Mouse (Mus musculus) CD4-positive, CD25-positive, alpha-beta regulatory T cell, adult 4 months (primary cell): ENCODE measurements around the gene Acot7. TPM values are rescaled to one million over a fixed set of nuclear protein-coding genes. Genes with fewer than 3 reads are reported as not detected.

Experiments
- ATAC-seq: one replicate; pipeline ENCODE4 v1.8.0; 2017
- polyA plus RNA-seq, 2 experiments: library from polyadenylated mRNA; unstranded; fragments of 100-300 nt; shearing (Covaris generic); gene quantifications; one replicate each; pipeline ENCODE4 v1.2.1; 2017

Acot7 gene
- polyA plus RNA-seq, 2 experiments from 2014 or later: 108 to 145 TPM

DNA sequence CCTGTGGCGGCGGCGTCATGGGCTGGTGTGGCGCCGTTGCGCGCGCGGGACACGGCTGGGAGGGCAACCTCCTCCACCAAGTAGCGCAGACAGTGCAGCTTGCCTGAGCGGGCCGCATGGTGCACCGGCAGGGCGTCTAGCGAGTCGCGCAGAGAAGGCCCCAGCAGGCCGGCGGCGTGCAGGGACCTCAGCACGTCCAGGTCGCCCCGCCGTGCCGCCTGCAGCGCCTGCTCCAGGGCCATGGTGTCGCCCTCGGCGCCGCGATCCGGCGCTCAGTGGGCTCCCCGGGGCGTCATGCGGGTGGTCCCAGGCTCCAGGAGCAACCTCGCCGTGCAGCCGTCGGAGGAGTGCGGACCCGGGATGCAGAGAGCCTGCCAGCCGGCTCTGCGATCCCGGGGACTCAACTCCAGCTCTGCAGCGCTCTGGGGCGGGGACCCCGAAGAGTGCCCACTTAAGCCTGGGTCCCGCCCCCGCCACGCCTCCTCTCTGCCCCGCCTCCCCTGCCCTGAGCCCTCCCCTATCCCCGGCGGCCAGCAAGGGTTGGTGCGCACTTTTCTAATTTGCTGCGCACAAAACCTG, 25.9 kb upstream of the Acot7 start, which contains the start of gene Espn:
Gene Espn, minus strand, starts transcription at position 406 of the 579 bp plus-strand sequence.
- no peak for ATAC-seq

GRCm38 (mm10) chr4:152153771-152154177, 24.2 kb upstream of the Acot7 start:
- peak; percentile 94 for ATAC-seq

GRCm38 (mm10) chr4:152155019-152155418, 22.9 kb upstream of the Acot7 start:
- ATAC-seq: no peak

DNA sequence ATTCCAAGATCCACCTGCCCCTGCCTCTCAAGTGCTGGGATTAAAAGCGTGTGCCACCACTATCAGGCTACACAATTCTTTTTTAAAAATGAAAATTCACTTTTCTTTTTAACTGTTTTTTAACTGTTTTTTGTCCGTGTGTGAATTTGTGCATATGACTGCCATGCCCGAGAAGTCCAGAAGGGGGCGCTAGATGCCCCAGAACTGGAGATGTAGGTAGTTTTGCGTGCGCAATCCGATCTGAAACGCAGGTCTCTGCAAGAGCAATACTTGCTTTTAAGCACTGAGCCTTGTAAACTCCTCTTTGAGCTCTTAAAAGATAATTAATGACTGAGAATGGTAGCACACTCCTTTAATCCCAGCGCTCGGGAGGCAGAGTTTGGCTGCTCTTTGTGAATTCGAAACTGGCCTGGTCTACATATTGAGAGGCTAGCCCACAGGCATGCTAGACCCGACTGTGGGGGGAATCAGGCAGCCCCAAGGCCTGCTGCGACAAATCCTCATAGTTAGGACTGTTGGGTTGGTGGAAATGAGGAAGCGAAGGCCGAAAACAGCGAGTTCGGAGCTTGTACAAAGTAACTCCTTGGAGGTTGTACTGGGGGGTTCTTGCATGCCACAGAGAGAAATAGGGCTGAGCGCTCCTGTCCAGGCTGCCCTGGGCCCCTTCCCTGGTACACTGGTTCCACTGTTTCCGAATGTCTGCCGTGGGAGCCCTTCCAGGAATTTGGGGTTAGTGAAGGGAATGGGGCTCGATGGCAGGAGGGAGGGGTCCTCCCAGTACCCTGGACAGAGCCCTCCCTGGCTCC, 20.0 kb upstream of the Acot7 start:
- ATAC-seq: no peak

GRCm38 (mm10) chr4:152158585-152159284, 19.2 kb upstream of the Acot7 start, which contains the start of gene Hes2:
Gene Hes2 (plus strand): TSS chr4:152158867.
- no peak for ATAC-seq

DNA sequence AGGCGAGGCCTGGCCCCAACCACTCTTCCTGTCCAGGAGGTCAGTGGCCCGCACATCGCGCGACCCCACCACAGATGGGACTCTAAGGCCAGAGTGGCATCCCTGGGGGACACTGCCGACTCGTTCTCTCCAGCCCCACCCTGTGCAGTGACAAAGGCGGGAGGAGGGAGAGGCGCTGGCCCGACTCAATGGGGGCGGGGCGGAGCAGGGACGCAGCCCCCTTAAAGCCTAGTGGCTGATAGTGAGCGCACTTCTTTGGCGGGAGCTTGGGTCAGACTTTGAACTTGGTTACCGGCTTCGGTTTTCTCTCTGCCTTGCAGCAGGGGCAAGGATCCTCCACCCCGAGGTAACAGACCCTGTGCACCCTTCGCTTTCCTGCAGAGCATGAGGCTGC, 18.7 kb upstream of the Acot7 start:
- no peak for ATAC-seq

DNA sequence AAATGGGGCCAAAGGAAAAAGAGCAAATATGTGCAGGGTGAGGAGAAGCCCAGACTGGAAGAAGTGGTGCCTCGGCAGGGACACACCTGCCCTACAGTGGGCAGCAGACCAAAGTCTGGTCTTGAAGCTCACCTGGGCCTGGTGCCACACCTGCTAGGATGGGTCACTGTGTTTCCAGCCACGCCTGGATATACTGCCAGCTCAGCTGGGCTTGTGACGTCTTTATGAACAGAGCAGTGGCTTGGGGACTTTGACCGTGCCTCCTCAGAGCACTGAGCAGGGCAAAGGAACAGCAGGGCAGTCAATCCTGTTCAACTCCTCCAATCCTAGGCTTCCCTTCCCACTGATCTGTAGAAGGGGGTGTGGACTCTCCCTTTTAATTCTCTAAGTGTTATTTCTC, 17.2 kb upstream of the Acot7 start:
- no peak for ATAC-seq

DNA sequence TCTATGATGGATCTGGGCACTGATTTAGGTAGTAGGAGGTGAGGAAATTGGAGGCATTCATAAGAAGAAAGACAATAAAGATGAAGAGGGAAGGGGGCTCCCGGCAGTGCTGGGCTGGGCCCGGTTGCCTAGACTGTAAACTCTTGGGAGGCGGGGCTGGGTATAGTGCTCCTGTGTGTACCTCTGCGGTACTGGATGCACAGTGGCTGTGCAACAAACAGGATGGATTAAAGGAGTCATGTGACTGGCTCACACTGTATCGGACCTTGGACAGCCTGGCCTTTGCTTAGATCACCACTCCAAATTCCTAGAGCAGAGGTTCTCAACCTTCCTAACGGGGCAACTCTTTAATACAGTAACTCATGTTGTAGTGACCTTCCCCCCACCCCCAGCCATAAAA, 16.3 kb upstream of the Acot7 start:
- no peak for ATAC-seq

DNA sequence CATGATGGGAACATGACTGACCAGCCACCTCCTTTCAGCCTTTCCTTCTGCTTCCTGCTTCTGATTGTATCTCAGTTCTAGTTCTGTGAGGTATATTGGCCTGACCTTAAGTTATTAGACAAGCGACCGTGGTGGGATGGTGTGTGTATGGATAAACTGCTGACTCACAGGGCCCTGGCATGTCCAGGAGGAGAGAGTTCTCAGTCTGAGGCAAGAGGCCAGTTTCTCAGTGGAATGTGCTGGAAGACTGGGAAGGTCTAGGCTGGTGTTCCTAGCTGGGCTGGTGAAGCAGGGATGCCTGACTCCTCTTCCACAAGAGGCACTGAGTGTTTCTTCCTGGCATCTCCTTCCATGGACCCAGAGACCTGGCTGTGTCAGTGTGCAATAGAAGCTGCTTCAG, 15.2 kb upstream of the Acot7 start:
- no peak for ATAC-seq

GRCm38 (mm10) chr4:152165036-152165931, 12.7 kb upstream of the Acot7 start:
- ATAC-seq: peak; percentile 67

GRCm38 (mm10) chr4:152168052-152168451, 9.9 kb upstream of the Acot7 start:
- no peak for ATAC-seq

- ATAC-seq: no peak
These were observed 8.8 kb upstream of the Acot7 start for GRCm38 (mm10) chr4:152169103-152169502.

- ATAC-seq: no peak
These were observed 7.6 kb upstream of the Acot7 start for GRCm38 (mm10) chr4:152170286-152170685.

GRCm38 (mm10) chr4:152171543-152171942, 6.4 kb upstream of the Acot7 start:
- ATAC-seq: peak; percentile 37

DNA sequence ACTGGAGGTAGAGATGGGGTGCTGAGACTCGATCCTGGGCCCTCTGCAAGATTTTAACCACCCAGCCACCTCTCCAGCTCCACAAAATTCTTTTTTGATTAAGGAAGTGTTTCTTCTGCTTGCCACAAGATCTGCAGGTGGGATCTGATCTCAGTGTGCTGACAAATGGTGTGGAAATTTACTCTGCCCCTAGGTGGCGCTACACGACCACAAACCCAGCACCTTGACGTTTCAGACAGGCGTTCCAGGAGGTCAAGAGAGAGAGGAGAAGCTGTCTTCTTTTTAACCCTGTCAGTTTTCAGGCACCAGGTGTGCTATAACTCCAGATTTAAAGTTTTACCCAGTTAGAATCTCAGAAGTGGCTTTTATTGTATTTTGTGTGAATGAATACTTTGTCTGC, 4.9 kb upstream of the Acot7 start:
- peak; percentile 25 for ATAC-seq

DNA sequence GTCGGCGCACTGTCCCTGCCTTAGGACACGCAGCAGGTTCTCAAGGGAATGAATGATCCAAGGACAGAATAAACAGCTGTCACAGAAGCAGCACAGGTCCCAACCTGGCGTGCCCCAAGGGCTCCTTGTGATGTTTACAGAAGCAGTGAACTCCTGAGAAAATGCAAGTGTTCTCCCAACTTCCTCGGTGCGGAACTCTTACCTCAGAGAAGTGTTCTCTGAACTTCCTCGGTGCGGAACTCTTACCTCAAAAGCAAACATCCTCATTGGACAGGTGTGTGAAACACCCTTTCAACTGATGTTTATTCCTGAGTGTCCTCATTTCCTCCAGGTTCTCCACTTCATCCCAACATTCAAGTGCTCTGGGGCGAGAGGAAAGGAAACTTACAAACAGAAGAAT, 4.0 kb upstream of the Acot7 start:
- ATAC-seq: no peak

GRCm38 (mm10) chr4:152176638-152177037, 1.3 kb upstream of the Acot7 start:
- no peak for ATAC-seq

DNA sequence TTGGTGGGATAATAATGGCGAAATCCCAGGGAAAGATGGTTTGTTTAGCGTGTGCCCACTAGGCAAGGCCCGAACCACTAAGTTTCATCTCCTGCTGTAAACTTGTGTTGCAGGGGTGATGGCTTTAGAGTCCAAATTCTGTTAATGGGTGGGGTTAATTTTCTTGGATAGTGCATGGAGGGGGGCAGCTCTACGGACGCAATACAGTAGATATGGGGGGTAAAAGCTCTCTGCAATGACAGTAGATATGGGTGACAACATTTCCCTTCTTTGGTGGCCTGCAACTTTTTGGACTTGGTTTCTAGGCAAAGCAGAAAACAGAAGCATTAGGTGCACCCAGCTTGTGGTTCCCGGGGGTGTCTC, 779 bp upstream of the Acot7 start:
- ATAC-seq: no peak

DNA sequence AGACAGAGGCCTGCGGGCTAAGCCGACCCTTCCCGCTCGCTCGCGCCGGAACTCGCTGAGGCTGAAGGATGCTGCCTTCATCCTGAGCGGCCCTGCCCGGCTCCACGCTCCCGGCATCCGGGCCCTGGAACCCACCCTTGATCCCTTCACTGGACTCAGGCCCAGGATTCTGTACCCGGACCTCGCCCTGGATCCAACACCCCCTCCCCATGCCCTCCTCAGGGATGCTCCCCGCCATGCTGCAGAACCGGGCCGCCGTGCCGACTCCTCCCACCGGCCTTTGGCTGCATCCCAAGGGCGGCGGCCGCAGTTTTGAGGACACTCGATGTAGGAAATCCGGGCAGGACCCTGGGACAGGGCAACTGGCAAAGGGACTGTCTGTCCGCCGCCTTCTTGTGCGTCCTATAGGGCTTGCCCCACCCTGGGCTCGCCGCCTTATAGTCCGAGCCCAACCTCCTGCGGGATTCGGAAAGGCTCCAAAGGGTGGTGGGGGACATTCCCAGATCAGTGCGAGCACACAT, 470 bp downstream of the Acot7 start:
- peak; percentile 39 for ATAC-seq

DNA sequence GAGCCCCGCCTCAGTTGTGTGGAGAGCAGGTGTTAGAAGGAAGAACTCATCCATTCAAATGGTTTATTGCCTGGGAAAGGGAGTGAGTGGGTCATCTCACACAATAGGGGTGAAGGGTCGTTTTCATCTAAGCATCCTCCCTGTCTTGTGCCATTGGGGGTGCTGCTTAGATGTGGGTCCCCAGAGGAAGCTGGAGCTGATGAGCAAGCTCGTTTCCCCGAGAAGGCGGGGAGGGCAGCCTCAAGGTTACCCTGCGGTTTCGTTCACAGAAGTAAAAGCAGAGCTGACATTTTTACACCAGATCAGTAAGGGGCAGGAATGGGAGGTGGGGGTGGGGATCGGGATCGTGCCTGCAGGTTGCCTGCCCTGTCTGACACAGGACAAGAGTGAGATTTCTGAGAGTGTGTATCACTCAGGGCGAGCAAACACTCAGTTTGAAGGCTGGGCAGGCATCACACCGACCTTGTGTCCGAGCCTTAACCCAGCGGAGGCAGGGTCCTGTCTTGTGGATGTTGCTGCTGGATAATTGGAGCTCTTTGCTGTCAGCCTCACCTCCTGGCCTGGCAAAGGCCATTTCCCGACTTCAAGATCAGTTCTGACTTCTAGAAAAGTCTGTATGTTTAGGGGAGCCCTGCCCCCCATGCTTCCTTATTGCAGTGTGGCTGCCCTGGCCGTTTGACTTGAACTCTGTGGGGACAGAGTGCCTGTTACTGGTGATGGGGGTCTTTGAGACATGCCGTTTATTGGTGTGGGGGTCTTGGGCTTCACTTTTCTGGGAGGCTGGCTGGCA, 1.2 kb downstream of the Acot7 start:
- peak; percentile 41 for ATAC-seq

DNA sequence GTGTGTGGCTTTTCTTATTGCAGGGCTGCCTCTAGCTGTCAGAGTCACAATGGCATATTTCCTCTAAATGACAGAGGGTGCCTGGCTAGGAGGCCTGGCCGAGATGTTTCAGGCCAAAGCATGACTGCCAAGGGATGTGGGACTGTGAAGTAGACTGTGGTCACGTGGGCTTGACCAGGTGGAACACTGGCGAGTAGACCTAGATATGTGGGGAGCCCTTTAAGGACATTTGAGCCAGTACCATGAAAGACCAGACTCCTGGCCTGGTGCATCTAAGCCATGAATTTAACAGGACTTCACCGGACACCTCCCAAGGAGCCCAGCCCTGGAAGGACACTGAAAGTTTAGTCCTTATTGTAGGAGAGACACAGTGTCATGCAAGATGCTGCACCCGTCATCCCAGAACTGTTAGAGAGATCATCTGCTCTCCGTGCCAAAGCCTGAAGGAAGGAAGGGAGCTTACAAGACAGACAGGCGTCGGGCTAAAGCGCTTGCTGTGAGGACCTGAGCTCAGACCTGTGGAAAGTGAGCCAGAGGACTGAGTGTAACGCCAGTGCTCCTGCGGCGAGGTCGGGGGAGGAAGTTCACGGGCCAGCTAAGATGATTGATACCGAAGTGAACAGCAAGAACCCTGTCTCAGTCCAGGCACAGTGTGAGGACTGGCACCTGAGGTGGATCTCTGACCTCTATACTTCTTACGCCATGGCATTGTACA, 2.2 kb downstream of the Acot7 start:
- no peak for ATAC-seq
